Mouse (Mus musculus) lung, adult 2 months (tissue): ENCODE results near the gene Amy1. TPM values are rescaled to one million over a fixed set of nuclear protein-coding genes. Genes with fewer than 3 reads are reported as not detected.
"Not testable (repeated sequence)": the region's sequence is repeated elsewhere in the genome, so short reads cannot be mapped to it uniquely, and the experiment has no call there.

Source experiments
- DNase-seq: peaks from one replicate; pipeline ENCODE4 v3.0.0; 2022
- H3K4me1 ChIP-seq: fragments of 200-500 bp; 2 replicates; pipeline ENCODE4 v1.6.1; 2011; ENCODE audit warnings: low read length; ENCODE audit not compliant: control insufficient read depth, insufficient read depth
- H3K4me3 ChIP-seq: fragments of 200-500 bp; replicated peaks from 2 replicates; pipeline ENCODE3; 2011; ENCODE audit warnings: low read depth, mild to moderate bottlenecking, control low read depth, low read length; ENCODE audit errors: extremely low read depth
- CTCF ChIP-seq: fragments of 200-500 bp; IDR thresholded peaks from 2 replicates; pipeline ENCODE4 v1.5.1; 2011; ENCODE audit warnings: mild to moderate bottlenecking, low read length, control low read depth; ENCODE audit not compliant: insufficient read depth
- POLR2A ChIP-seq: fragments of 200-500 bp; IDR thresholded peaks from 2 replicates; pipeline ENCODE4 v1.6.1; 2011; ENCODE audit warnings: low read depth, mild to moderate bottlenecking, control low read depth, low read length, borderline replicate concordance; ENCODE audit errors: extremely low read depth
- WGBS: fragments of 180-500 bp; shearing (Covaris S2); methylation state at CpG from one replicate; pipeline ENCODE4 v1.1.7; 2018; 5-methylcytosine and 5-hydroxymethylcytosine counted together
- polyA plus RNA-seq: library from polyadenylated mRNA; depleted of rRNA; stranded (reverse); fragments of >200 nt; gene quantifications from 2 replicates; pipeline ENCODE4 v1.2.3, GENCODE M21; 2012; rRNA removed

Gene Amy1
- 1.9 and 2.5 TPM in 2 replicates for polyA plus RNA-seq

GRCm38 (mm10) chr3:113606599-113606998, at the start of gene Amy1:
Gene Amy1 (minus strand): TSS chr3:113606699.
- H3K4me3 ChIP-seq = no peak within 1 kb of the TSS
- WGBS = 91% methylated on average over 2 of the region's 2 CpGs
- no peak for DNase-seq
- TF ChIP-seq POLR2A = no peak
- TF ChIP-seq CTCF = no peak
- H3K4me1 ChIP-seq = no peaks in the 10 kb centered on the region

GRCm38 (mm10) chr3:113654335-113654734, 47.8 kb upstream of the Amy1 start:
- WGBS = 60% methylated on average over 3 of the region's 3 CpGs
- H3K4me1 ChIP-seq = no peaks in the 10 kb centered on the region
- DNase-seq = no peak

DNA sequence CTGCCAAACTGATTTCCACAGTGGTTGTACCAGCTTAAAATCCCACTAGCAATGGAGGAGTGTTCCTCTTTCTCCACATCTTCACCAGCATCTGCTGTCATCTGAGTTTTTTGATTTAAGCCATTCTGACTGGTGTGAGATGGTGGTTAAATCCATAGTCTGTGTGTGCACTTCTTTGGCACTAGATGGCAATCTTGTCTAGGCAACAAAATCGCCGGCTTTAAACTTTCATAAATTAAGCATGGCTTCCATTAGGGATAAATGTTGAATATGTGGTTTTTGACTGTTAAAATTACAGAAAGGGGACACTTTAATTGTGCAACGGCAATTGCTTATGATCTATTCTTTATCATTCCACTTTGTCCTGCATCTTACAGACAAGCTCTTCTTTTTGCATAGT, 44.9 kb upstream of the Amy1 start:
- 34% methylated on average over 3 of the region's 3 CpGs for WGBS
- not testable (repeated sequence) for DNase-seq

More at GRCm38 (mm10) chr3:113654335-113654734, 47.8 kb upstream of the Amy1 start:
- TF ChIP-seq CTCF (no peak), POLR2A (no peak)
- no peak overlapping the region for H3K4me3 ChIP-seq

GRCm38 (mm10) chr3:113639545-113639944, 33.0 kb upstream of the Amy1 start:
- H3K4me3 ChIP-seq = no peak overlapping the region
- H3K4me1 ChIP-seq = no peaks in the 10 kb centered on the region
- WGBS = 83% methylated on average over 1 of the region's 1 CpGs
- no peak for DNase-seq
- TF ChIP-seq POLR2A = no peak
- TF ChIP-seq CTCF = no peak

More for the DNA sequence above, 44.9 kb upstream of the Amy1 start:
- H3K4me1 ChIP-seq, H3K4me3 ChIP-seq: not testable (repeated sequence)

DNA sequence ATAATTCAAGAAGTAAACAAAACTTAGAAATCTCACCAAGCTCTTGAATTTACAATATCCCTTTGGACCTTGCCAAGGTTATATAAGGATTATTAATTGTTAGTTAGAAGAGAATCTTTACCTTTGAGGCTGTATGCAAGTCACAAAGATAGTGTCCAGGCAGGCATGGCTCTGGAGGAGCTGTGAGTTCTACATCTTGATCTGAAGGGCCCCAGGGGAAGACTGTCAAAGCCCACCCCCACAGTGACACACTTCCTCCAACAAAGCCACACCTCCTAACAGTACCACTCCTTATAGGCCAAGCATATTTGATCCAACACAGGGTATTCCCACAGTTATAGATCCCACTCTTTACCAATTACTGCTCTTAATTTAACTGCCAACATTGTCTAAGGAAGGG, 27.7 kb upstream of the Amy1 start:
- no peak for DNase-seq

DNA sequence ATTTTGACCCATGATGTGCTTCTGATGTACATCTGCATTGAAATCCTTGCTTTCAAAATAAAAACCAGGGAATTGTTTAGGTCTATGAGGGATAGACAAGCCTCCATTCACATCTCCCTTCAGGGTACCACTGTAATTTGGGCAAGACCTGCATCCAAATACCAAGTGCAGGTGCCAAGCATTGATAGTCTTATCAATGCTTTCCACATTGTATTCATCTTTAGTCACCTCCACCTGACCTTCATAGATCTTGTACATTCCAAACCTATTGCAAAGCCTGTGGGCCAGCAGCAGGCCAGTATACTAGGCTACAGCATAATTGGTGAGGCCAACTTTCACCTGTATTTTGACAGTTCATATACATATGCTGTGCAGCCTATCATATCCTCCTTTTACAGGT, 25.1 kb upstream of the Amy1 start:
- no peak for TF ChIP-seq CTCF
- no peak for TF ChIP-seq POLR2A
- Histone ChIP-seq H3K4me1 (peaks cover 2% of the 10 kb centered on the region; the same call in 1 of the 2 replicates), H3K4me3 (no peak overlapping the region)
- DNase-seq = no peak

More for the DNA sequence above, 27.7 kb upstream of the Amy1 start:
- TF ChIP-seq CTCF = no peak
- no peak for TF ChIP-seq POLR2A
- Histone ChIP-seq H3K4me3 (no peak overlapping the region), H3K4me1 (peaks cover 2% of the 10 kb centered on the region; the same call in 1 of the 2 replicates)

- WGBS = 3% methylated on average over 13 of the region's 13 CpGs
- DNase-seq = no peak
- H3K4me1 ChIP-seq = peaks cover 2% of the 10 kb centered on the region; the same call in 1 of the 2 replicates
- no peak for TF ChIP-seq POLR2A
- no peak for TF ChIP-seq CTCF
- H3K4me3 ChIP-seq = peak overlapping the region; percentile 96
Observed at GRCm38 (mm10) chr3:113630564-113630963, 24.1 kb upstream of the Amy1 start.

DNA sequence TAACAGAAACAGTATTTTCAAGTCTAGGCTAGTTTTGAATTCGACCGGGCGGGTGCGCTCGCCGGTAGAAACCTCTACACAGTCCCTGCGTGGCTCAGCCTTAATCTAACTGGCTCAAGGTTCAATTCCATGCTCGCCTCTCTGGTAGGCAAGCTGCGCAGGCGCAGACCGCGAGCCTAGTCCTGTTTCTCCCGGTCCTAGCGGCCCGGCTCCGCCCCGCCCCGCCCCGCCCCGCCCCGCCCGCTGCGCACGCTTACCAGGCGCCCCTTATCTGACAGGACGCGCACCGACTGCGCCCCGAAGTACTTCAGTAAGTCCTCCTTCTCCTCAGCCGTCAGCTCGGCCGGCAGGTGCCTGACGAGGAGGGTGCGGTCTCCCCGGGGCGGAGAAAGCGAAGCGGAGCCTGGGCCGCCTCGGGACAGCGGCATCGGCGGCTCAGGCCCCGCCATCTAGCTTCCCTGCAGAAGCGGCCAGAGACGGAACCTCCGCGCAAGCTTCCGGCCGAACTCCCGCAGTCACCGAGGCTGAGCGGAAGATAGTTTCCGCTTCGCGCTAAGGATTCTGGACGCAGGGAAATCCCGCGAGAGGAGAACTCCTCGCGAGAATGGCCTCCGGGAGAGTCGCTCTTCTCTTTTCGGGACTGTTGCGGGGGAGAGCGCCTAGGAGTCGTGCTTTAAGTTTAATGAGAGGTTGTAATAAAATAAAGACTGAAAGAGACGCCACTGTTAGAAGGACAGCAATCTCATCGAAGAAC, 23.3 kb upstream of the Amy1 start, which contains the start of gene Rnpc3:
TSS of gene Rnpc3 (minus strand) at position 544 of the 754 bp plus-strand sequence.
- under 1% methylated on average over 70 of the region's 70 CpGs for WGBS
- TF ChIP-seq CTCF (no peak), POLR2A (peak; percentile 90)
- peak; percentile 96 for DNase-seq
- Histone ChIP-seq H3K4me3 (peak within 1 kb of the TSS; percentile 96), H3K4me1 (peaks cover 2% of the 10 kb centered on the region; the same call in 1 of the 2 replicates)

- DNase-seq = no peak
- 79% methylated on average over 1 of the region's 1 CpGs for WGBS
- Histone ChIP-seq H3K4me3 (no peak overlapping the region), H3K4me1 (no peaks in the 10 kb centered on the region)
- TF ChIP-seq CTCF (no peak), POLR2A (no peak)
Observed at GRCm38 (mm10) chr3:113590844-113591243, 15.7 kb downstream of the Amy1 start.

GRCm38 (mm10) chr3:113574578-113574977, 31.9 kb downstream of the Amy1 start:
- Histone ChIP-seq H3K4me3 (no peak overlapping the region), H3K4me1 (no peaks in the 10 kb centered on the region)
- no peak for DNase-seq
- WGBS = 61% methylated on average over 4 of the region's 4 CpGs
- TF ChIP-seq CTCF (no peak), POLR2A (no peak)
